Mouse (Mus musculus) urinary bladder, postnatal 36 days (tissue): Measurements from ENCODE around the gene Ap1s1.
A peak's percentile ranks its signal among the peaks of the same experiment; 100 is the strongest.

ENCODE experiments used
- DNase-seq, 2 experiments: peaks; one replicate each; pipeline ENCODE4 v3.0.0; 2022; ENCODE audit warnings: low spot score in 2 of 2, mixed read lengths in 1 of 2

Ap1s1 gene

DNA sequence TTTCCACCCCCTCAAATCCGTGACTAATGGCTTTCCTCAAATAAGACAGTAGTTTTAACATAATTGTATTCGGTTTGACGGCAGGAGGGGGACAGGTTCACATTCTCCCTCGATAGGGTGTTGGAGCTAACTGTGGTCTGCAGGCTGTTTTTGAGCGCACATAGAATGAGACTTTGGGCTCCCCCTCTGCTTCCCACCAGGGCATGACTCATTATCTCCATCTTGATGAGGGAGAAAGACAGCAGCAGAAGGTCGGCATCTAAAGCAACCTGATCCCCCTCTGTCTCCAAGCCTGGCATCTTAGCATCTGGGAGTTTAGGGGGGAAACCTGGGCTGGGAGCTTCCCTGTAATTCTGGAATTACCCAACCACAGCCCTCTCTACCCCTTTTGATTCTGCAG lies 19.5 kb upstream of the Ap1s1 start:
- no peak for DNase-seq

DNA sequence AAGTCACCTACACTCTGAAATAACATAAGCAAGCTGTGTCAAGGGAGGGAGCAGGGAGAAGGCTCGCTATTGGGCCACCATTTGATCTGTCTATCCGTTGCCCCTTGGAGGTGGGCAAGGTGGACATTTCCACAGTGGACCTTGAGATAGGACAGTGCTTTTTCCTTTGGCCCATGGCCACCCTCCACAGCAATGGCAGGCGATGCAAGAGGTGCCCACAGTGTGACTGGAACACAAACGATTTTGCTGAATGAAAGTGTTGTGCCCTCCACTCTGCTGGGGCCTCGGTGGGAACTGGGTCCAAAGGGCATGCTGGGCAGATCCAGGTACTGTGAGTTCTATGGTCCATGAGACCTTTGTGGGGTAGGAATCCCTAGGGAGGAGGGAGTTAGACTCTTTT lies 16.7 kb upstream of the Ap1s1 start:
- DNase-seq = no peak

DNA sequence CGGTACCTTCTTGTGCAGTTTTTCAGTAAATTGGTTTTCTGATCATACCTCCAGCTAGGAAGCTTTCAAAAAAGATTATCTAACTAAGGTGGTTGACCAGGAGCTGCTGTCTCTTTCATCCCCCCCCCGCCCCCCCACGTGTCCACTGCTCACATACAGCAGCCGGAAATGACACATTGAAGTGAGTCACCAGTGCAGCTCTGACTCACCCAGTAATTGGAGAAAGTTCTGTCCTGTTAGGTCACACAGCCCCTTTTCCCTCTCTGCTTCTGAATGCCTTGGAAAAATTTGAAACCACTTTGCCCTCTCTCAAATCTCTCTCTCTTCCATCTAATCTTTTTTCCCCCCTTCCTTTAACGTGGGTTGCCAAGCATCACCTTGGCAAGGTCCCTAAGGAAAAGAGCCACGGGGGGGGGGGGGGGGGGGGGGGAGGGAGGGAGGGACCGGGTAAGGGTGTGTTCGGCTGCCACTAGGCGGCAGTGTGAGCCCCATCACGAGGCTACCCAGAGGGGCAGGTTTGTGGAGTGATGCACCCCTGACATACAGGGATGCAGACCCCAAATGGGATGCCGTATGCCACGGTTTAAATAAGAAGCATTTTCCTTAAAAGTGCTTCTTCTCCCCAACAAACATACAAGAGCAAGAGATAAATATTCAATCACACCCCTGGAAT lies 16.0 kb upstream of the Ap1s1 start:
- peak in 1 of 2 experiments; percentile 48 for DNase-seq

DNA sequence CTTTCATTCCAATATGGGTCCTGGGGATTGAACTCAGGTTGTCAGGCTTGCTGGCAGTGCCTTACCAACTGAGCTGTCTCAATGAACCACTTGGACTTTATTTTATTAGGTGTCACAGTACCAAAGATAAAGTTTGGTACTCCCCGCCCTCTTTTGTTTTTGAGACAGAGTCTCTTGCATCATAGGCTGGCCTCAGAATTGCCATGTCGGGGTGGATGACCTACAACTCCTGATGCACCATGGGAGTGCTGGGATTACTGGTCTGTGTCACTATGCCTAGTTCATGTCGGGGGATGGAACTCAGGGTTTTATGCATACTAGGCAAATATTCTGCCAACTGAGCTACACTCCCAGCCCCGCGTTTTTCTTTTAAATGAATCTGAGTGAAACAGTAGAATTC lies 8.9 kb upstream of the Ap1s1 start:
- DNase-seq = no peak

DNA sequence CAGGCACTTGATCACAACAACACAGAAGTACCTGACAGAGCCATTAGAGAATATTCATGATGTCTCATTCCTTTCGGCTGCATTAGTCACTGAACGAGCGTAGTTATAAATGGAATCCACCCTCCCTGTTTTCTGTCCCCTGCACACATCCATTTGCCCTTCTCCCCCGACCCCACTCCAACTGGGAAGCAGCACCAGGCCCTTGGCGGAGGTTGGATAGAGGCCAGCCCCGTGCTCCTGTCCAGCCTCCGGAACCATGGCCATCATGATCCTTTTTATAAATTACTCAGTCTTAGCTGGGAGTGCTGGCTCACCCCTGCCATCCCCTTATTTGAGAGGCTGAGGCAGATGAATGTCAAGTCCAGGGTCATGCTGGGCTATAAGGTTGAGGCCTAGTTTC lies 8.4 kb upstream of the Ap1s1 start:
- DNase-seq = no peak

DNA sequence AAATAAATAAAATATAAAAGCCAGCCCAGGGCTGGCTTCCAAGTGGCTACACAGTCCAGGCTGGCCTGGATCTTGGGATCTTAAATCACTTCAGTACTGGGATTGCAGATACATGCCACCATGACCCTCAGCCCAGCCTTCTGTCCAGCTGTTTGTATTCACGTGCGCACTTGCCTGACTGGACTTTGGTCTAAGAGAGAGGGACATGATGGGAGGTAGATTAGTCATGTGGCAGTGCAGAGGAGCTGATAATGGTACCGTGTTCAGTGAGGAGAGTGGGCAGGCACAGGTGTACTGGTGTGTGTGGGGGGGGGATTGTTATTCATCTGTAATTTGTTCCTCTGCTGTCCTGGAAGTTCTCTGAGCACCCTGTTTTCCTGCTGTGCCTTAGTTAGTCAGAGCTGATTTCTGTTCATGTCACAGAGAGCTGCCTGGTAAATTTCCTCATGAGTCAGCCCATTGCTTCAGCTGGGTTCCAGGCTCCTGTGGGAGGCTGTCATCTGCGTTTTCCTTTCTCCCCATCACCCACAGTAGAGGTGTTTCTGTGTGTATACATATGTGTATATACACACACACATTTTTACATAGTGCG lies 6.1 kb upstream of the Ap1s1 start:
- DNase-seq = no peak

DNA sequence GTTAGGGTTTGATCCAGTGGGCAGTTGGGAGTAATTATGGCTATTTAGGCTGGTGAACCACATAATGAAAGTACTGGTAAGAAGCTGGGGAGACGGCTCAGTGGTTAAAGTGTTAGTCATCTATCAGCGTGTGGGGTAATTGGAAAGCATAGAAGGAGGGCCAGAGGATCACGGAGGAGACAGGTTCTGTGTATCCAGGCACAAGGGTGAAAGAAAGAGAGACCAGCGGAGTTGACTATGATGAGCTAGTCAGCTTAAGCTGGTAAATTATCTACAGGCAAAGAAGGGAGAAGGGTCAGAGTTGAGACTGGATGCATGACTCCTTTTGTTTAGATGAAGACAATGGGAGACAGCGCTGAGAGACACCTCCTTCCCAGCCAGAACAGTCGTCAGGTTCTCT lies 5.2 kb upstream of the Ap1s1 start:
- DNase-seq = no peak

DNA sequence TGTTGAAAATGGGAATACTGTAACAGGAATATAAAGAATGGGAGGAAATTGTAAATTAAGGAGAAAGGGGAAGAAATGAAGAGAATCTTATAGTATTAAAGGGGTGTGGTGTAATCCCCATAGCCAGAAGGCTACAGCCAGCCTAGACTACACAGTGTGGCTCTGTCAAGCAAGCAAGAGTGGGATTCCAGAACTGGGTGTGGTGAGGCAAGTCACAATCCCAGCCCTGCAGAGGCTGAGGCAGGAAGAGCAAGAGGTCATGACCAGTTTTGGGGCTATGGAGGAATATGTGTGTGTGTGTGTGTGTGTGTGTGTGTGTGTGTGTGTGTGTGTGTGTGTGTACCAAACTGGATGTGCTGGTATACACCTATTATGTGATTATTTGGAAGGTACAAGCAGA lies 1.1 kb upstream of the Ap1s1 start:
- no peak for DNase-seq

DNA sequence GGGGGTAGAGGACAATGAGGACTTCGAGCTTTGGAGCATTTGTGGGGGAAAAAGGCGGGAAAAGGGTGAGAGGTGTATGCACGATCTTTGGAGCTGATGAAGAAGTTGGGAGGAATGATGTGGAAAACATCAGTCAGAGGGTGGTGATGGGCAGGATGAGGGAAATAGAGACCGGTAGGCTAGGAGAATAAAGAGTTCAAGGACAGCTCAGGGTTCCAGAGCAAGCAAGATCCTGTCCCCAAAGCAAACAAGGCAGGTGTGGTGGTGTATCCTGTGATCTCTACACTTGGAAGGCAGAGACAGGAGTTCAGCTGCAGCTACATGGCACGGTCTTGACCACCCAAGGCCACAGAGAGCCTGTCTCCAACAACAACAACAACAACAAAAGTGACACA lies 386 bp upstream of the Ap1s1 start:
- no peak for DNase-seq

DNA sequence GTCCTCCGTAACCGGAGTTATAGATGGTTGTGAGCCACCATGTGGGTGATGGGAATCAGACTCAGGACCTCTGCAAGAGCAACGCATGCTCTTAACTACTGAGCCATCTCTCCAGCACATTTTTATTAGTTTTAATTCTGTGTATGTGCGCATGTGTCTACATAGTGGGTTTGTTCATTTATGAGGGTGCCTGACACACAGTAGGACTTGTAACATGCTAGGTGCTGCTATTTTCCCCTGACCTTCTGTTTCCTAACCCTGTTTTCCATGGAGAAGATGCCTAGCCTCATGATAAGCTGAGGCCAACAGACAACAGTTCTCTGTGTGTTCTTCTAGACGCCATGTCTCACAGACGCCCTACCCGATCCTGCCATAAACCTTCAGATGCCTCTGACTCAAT lies 1.9 kb downstream of the Ap1s1 start:
- DNase-seq = no peak

DNA sequence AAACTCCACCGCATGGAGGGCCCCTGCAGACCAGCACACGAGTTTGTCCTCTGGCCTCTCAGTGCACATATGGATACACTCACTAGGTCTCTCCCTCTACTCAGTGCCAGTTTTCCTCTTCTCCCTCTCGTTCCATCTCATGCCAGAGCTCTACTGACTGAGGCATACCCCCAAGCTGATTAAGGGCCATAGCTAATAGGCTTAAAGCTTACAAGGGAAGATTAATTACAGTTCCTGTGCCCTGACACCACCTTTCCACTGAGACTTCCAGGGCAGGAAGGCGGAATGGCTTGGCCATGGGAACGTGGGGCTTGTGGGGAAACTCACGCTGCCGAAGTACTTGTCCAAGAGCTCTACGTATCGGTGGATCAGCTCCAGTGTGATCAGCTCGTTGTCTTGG lies 4.5 kb downstream of the Ap1s1 start:
- no peak for DNase-seq

DNA sequence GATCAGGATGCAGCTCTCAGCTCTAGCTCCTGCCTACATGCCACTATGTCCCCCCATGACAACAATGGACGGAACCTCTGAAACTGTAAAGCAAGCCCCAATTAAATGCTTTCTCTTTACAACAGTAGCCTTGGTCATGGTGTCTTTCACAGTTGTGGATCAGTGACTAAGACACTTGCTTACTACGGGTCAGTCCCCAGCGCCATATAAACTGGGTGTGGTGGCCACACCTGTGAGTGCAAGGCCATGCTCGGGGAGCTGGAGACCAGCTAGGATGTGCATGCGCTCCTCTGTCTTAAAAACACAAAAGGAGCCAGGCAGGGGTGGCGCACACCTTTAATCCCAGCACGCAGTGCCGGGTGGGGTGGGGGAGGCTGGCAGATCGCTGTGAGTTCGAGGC lies 6.5 kb downstream of the Ap1s1 start:
- no peak for DNase-seq

DNA sequence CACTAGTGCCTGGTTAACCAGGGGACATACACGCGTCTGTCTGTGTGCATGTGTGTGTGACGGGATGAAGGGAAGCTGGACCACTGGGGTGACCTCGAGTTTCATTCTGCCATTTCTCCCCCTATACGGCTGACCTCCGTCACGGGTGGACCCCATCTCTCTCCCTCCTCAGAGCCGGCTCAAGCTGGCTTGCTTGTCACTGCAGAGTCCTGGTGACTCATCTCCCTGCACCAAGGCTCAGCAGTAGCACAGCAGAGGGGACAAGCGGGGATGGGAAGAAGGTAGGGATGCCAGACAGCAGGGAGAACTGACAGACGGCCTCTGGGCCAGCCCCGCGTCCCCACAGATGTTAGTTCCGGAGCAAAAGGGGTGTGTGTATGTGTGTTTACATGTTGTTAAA lies 9.7 kb downstream of the Ap1s1 start:
- DNase-seq = no peak

DNA sequence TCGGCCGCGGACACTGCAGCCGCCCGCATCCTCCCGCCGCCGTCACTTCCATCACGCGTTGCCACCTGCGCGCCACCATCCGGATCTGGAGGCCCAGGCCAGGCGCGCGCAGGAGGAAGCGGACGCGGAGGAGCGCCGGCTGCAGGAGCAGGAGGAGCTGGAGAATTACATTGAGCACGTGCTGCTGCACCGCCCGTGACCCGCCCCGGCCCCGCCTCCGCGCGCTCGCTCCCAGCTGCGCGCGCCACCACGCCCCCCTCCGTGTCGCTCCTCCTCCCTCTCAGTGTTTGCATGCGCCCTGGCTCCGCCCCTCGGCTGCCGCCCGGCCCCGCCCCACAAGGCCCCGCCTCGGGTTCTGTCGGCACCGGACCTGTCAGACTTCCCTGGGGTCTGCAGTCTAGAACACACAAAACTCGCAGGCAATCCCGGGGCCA lies 13.3 kb downstream of the Ap1s1 start:
- peak; percentile 83 to 90 for DNase-seq

DNA sequence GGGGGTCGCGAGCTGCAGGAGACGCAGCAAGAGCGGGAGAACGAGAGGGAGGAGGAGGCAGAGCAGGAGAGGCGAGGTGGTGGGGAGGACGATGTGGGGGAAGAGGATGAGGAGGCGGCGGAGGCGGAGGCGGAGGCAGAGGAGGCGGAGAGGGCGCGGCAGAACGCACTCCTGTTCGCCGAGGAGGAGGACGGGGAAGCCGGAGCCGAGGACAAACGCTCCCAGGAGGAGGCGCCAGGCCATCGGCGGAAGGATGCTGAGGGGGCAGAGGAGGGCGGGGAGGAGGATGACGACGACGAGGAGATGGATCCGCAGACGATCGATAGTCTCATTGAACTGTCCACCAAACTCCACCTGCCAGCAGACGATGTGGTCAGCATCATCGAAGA lies 13.9 kb downstream of the Ap1s1 start:
- no peak for DNase-seq

DNA sequence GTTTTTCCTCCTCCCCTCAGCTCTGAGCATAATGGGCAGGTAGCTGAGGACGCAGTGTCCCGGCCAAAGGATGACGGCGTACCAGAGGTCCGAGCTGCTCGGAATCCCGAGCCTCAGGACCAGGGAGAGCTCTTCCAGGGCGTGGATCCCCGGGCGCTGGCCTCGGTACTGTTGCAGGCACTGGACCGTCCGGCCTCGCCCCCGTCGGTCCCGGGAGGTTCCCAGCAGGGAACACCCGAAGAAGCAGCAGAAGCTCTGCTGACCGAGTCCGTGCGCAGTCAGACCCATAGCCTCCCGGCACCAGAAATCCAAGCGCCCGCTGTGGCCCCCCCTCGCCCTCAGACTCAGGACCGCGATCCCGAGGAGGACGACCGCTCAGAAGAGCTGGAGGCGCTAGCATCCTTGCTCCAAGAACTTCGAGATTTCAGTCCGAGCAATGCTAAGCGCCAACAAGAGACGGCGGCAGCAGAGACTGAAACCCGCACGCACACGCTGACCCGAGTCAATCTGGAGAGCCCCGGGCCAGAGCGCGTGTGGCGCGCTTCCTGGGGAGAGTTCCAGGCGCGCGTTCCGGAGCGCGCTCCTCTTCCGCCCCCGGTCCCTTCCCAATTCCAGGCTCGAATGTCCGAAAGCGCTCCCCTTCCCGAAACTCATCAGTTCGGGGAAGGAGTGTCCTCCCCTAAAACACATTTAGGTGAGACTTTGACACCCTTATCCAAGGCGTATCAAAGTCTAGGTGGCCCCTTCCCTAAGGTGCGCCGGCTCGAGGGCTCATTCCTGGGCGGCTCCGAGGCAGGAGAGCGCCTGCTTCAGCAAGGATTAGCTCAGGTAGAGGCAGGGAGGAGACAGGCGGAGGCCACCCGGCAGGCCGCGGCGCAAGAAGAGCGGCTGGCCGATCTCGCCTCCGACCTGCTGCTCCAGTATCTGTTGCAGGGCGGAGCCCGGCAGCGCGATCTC lies 14.6 kb downstream of the Ap1s1 start:
- DNase-seq = peak in 1 of 2 experiments; percentile 21

DNA sequence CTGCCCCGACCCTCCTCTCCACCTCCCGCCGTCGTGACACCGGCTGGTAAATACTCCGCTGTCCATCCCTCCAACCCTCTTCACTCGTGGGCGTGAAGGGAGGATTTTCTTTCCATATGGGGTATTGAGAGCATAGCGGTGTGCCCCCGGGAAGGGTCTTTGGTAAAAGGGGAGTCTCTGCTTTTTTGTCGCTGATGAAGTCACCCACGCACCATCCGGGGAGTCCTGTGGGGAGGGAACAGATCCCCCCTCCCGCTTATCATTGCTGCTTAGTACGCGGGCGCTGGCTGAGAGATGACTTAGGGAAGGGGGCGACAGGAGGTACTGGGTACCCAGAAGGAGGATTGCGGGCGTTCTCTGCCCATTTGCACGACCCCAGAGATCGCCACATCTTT lies 15.5 kb downstream of the Ap1s1 start:
- no peak for DNase-seq

DNA sequence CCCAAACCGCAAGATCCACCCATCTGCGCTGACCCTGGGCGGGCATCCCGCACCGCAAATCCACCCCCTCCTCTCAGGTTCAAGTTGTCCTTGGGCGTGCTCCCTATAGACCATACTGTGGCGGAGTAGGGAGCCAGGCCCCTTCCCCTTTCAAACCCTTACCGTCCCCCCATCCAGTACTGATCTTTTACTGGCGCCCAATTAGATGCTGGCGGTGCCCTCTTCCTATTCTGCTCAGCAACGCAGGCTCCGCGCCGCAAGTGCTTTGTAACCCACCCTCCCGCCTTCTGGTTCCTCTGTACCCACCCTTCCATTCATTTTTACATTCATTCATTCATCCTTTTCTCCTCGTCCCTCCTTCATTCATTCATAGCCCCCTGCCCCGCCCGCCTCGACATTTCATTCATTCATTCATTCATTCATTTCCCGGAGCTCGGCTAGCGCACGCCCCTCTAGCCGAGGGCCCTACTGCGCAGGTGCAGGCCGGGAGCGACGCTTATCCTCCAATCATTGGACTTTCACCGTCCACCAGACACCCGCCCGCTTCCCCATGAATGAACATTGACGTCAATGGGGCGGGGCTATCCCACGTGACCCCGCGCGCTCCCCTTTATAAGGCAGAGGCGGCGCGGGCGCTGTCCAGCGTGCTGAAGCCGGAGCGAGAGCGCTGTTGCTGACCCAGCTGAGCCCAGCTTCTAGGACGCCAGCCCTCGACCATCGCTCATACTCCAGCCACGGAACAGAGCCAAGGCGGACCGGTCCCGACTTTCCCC lies 16.1 kb downstream of the Ap1s1 start:
- DNase-seq = peak; percentile 90 to 93

DNA sequence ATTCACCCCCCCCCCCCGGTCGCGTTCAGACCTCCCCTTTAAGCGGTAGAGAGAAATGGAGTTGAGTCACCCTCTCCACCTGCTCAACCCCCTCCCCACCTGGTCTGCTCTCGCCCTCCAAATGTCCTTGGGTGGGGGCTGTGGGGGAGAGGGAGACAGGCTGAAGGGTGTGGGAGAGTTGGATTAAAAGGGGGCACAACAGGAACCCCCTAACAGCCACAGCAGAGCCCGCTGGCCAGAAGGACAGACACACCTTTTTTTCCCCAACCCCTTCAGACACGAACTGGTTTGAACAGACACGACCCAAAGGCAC lies 16.7 kb downstream of the Ap1s1 start:
- DNase-seq = no peak

DNA sequence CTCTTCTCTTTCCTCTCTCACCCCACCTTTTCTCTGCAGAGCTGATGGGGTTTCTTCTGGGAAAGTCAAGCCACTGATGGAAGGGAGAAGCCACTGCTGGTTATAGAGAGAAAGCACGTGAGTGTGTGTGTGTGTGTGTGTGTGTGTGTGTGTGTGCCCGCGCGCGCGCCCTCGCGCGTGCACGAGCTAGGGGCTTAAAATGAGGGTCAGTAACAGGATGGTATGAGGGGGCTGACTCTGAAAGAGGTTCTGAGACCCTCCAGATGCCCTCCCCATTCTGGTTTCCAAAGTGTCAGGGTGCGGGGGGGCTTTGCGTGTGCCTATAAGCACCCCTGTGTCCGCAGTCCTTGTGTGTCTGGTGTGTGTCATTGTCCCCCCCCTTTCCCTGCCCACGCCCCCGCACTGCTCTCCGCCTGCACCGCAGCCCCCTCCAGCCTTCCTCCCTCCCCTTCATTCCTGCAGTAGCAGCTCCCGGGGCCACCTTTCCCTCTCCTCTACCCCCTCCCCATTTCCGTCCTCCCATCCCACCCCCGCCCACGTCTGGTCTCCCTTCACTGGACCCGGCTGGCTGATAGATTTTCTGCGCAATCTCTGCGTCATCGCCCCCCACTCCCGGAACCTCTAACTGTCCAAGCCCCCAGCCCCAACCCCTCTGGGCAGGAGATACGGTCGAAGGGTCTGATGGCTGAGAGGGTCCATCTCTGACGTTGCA lies 17.2 kb downstream of the Ap1s1 start:
- DNase-seq = no peak

DNA sequence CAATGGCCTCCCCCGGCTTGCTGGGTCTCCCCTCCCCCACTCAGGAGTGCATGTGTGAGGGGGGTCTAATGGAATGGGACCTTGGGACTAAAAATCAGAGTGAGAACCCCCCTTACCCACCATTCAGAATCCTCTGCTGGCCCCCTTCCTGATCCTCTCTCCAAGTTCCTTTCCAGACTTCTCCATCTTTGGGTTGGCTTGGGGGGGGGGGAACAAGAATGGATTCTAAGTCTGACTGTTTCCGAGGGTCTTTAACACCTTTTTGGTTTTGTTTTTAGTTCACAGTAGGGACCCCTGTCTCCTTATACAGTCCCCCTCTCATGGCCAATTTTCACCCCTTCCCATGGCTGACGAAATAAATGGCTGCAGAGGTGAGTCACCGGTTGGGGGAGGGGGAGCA lies 19.8 kb downstream of the Ap1s1 start, which contains the start of gene Vgf:
Gene Vgf (plus strand): TSS at position 301 of the 400 bp plus-strand sequence.
- no peak for DNase-seq
